Mouse (Mus musculus) embryonic facial prominence, embryonic 14.5 days (tissue): ENCODE data around the gene Flot2. TPM values are rescaled to one million over a fixed set of nuclear protein-coding genes. Genes with fewer than 3 reads are reported as not detected.
A peak's percentile ranks its signal among the peaks of the same experiment; 100 is the strongest.

Experiments
- ATAC-seq: fragments of 200-750 bp; cut with Nextera tagmentation; 2 replicates; pipeline ENCODE4 v1.8.0; 2017; ENCODE audit warnings: low read depth, moderate number of reproducible peaks, moderate TSS enrichment
- DNase-seq: peaks from one replicate; pipeline ENCODE4 v3.0.0-alpha.2; 2015; ENCODE audit warnings: low spot score
- H3K27ac ChIP-seq: fragments of 300-500 bp; sonication (generic); replicated peaks from 2 replicates; pipeline ENCODE4 v1.5.1; 2014; ENCODE audit warnings: low read depth, mild to moderate bottlenecking, low read length, moderate library complexity
- H3K27me3 ChIP-seq: fragments of 300-500 bp; sonication (generic); replicated peaks from 2 replicates; pipeline ENCODE4 v1.6.1; 2014; ENCODE audit warnings: low read length; ENCODE audit not compliant: control insufficient read depth, insufficient read depth
- H3K36me3 ChIP-seq: fragments of 300-500 bp; sonication (generic); 2 replicates; pipeline ENCODE4 v1.6.1; 2014; ENCODE audit warnings: low read length, mixed read lengths; ENCODE audit not compliant: control insufficient read depth, insufficient read depth
- H3K4me1 ChIP-seq: fragments of 300-500 bp; sonication (generic); 2 replicates; pipeline ENCODE4 v1.6.1; 2014; ENCODE audit warnings: antibody characterized with exemption, low read length; ENCODE audit not compliant: control insufficient read depth, insufficient read depth
- H3K4me2 ChIP-seq: fragments of 300-500 bp; sonication (generic); 2 replicates; pipeline ENCODE4 v1.6.1; 2014; ENCODE audit warnings: low read depth, mild to moderate bottlenecking, low read length, moderate library complexity, mixed read lengths
- H3K4me3 ChIP-seq: fragments of 300-500 bp; sonication (generic); 2 replicates; pipeline ENCODE4 v1.5.1; 2014; ENCODE audit warnings: low read depth, mild to moderate bottlenecking, low read length
- H3K9ac ChIP-seq: fragments of 300-500 bp; sonication (generic); 2 replicates; pipeline ENCODE4 v1.6.1; 2014; ENCODE audit warnings: low read depth, mild to moderate bottlenecking, low read length, moderate library complexity, mixed read lengths
- H3K9me3 ChIP-seq: fragments of 300-500 bp; sonication (generic); 2 replicates; pipeline ENCODE4 v1.6.1; 2016; ENCODE audit warnings: low read length; ENCODE audit not compliant: control insufficient read depth
- WGBS: fragments of 180-500 bp; shearing (Covaris S2); extraction: QIAGEN DNeasy Blood & Tissue Kit; methylation state at CpG from one replicate; pipeline ENCODE4 v1.1.7; 2014; 5-methylcytosine and 5-hydroxymethylcytosine counted together
- microRNA counts: library from miRNA; unstranded; fragments of <30 nt; microRNA quantifications from one replicate; lab custom pipeline; 2017
- microRNA-seq: library from miRNA; unstranded; fragments of <30 nt; microRNA quantifications from one replicate; pipeline ENCODE4, GENCODE M21; 2016; ENCODE audit warnings: borderline number of aligned reads
- polyA plus RNA-seq: library from polyadenylated mRNA; unstranded; fragments of >200 nt; fragmentation: Nextera tagmentation; extraction: Ambion mirVana; gene quantifications from 2 replicates; pipeline ENCODE4 v1.2.1, GENCODE M21; 2014

Gene Flot2
- polyA plus RNA-seq, 1 experiment from 2014 or later: 59.9 TPM

GRCm38 (mm10) chr11:78102958-78103747 lies 65.4 kb downstream of the Flot2 start:
- no peaks in the 10 kb centered on the region for H3K27me3 ChIP-seq
- H3K4me3 ChIP-seq: no peak overlapping the region
- peaks cover 9% of the 10 kb centered on the region for H3K36me3 ChIP-seq
- ATAC-seq (no peak), DNase-seq (no peak)
- H3K9me3 ChIP-seq: 0 out of 2 replicates have a peak, but pooled peaks cover 4% of the 10 kb centered on the region
- H3K4me1 ChIP-seq: no peaks in the 10 kb centered on the region
- no peak overlapping the region for H3K27ac ChIP-seq
- no peak overlapping the region for H3K4me2 ChIP-seq
- no peak overlapping the region for H3K9ac ChIP-seq
- WGBS: 71% methylated on average over 5 of the region's 5 CpGs

- no peak for DNase-seq
- Histone ChIP-seq H3K9me3 (0 out of 2 replicates have a peak, but pooled peaks cover 4% of the 10 kb centered on the region), H3K4me1 (no peaks in the 10 kb centered on the region), H3K9ac (no peak overlapping the region), H3K27ac (no peak overlapping the region), H3K4me3 (no peak overlapping the region), H3K36me3 (peaks cover 9% of the 10 kb centered on the region), H3K27me3 (no peaks in the 10 kb centered on the region), H3K4me2 (no peak overlapping the region)
- WGBS: 94% methylated on average over 5 of the region's 5 CpGs
- no peak for ATAC-seq
Observed at GRCm38 (mm10) chr11:78104501-78104900, 66.8 kb downstream of the Flot2 start.

MicroRNAs within 50 kb of the gene (microRNA counts, 519-probe panel; counts per million panel counts)
- microRNA mmu-miR-144 (lab: Ali Mortazavi, UCI) (3,545 counts per million, percentile 82 among the panel's probes with 10 or more counts), microRNA mmu-miR-451 (lab: Ali Mortazavi, UCI) (2,993 counts per million, percentile 69 among the panel's probes with 10 or more counts)

Small RNA genes lying within 50 kb of the gene (microRNA-seq; reads per million reads assigned to microRNA genes)
- gene Mir144: 108 reads per million, percentile 52 among the genes with 10 or more reads in this experiment
- not detected for gene Mir451a
- not detected for gene Mir451b

Other genes starting within 250 kb of the Flot2 start
- gene Pipox, start 143.8 kb upstream of the Flot2 start, polyA plus RNA-seq: 1.5 and 1.8 TPM in 2 replicates
- gene Sez6, start 107.1 kb upstream of the Flot2 start, polyA plus RNA-seq: 1.4 and 1.8 TPM in 2 replicates
- 15.0 and 17.0 TPM in 2 replicates for gene Phf12, start 55.2 kb upstream of the Flot2 start, polyA plus RNA-seq
- 19.1 and 21.7 TPM in 2 replicates for gene Dhrs13, start 5.7 kb upstream of the Flot2 start, polyA plus RNA-seq
- gene Eral1, start 42.5 kb downstream of the Flot2 start, polyA plus RNA-seq: 30.9 and 32.4 TPM in 2 replicates
- gene Fam222b, start 56.7 kb downstream of the Flot2 start, polyA plus RNA-seq: 15.9 and 16.3 TPM in 2 replicates
- 52.4 and 60.8 TPM in 2 replicates for gene Traf4, start 127.7 kb downstream of the Flot2 start, polyA plus RNA-seq
- gene Nek8, start 138.7 kb downstream of the Flot2 start, polyA plus RNA-seq: 10.8 and 12.6 TPM in 2 replicates
- 22.2 and 23.8 TPM in 2 replicates for gene Tlcd1, start 138.8 kb downstream of the Flot2 start, polyA plus RNA-seq
- 1,626 and 1,746 TPM in 2 replicates for gene Rpl23a, start 145.7 kb downstream of the Flot2 start, polyA plus RNA-seq
- gene Rab34, start 150.5 kb downstream of the Flot2 start, polyA plus RNA-seq: 136 and 156 TPM in 2 replicates
- gene Proca1, start 155.5 kb downstream of the Flot2 start, polyA plus RNA-seq: 2.4 and 2.7 TPM in 2 replicates
- 93.1 and 103 TPM in 2 replicates for gene Sdf2, start 207.8 kb downstream of the Flot2 start, polyA plus RNA-seq
- 26.6 and 28.7 TPM in 2 replicates for gene Supt6, start 208.1 kb downstream of the Flot2 start, polyA plus RNA-seq
- 73.6 and 78.9 TPM in 2 replicates for gene 2610507B11Rik, start 223.8 kb downstream of the Flot2 start, polyA plus RNA-seq